Mouse (Mus musculus) liver, postnatal 0 days (tissue): ENCODE measurements at regions not wholly inside any gene's neighbourhood (a gene's known extent, or its start where the extent isn't known, plus 50 kb on each side); places are given as distances from the start of the nearest gene placed in this dataset.

ENCODE experiments used
- CTCF ChIP-seq: sonication (generic); IDR thresholded peaks from 2 replicates; pipeline ENCODE4 v1.5.1; 2016; ENCODE audit warnings: antibody characterized with exemption, low read depth
- EP300 ChIP-seq: IDR thresholded peaks from 2 replicates; pipeline ENCODE4 v1.6.1; 2016; ENCODE audit warnings: antibody characterized with exemption, low read depth, mild to moderate bottlenecking

GRCm38 (mm10) chr13:16769848-16770422, 758.3 kb downstream of the Inhba start:
- no peak for TF ChIP-seq CTCF
- no peak for TF ChIP-seq EP300
